Mouse (Mus musculus): Measurements from ENCODE around the gene Maip1.

- TF ChIP-seq CTCF (IDR thresholded peaks at IDR 0.05; ENCODE audit: control insufficient read depth, insufficient read depth, low read length) (no peak), POLR2A (IDR thresholded peaks at IDR 0.05; ENCODE audit: borderline replicate concordance, control insufficient read depth, low read depth, low read length) (no peak)
These were observed 2.9 kb downstream of the Maip1 start for GRCm38 (mm10) chr1:57408994-57409393.
